Mouse (Mus musculus) gastrocnemius, adult 8-10 months (tissue): ENCODE results near the gene Akna. TPM values are rescaled to one million over a fixed set of nuclear protein-coding genes. Genes with fewer than 3 reads are reported as not detected.

ENCODE experiments used
- DNase-seq, 2 experiments: peaks; one replicate each; pipeline ENCODE4 v3.0.0; 2022; ENCODE audit warnings: low spot score in 2 of 2
- total RNA-seq, 4 experiments: library from RNA; stranded (reverse); gene quantifications; 2 replicates each; pipeline ENCODE4 v1.2.4; 2022

The Akna gene
- total RNA-seq, 4 experiments from 2014 or later = 0.68 to 1.4 (median 0.96) TPM

- DNase-seq = no peak
Measured at GRCm38 (mm10) chr4:63384262-63384661, 18.9 kb downstream of the Akna start.

- DNase-seq = no peak
Measured at GRCm38 (mm10) chr4:63383474-63383873, 19.7 kb downstream of the Akna start.

- no peak for DNase-seq
Measured at GRCm38 (mm10) chr4:63382676-63383369, 20.3 kb downstream of the Akna start.

GRCm38 (mm10) chr4:63377483-63377882 lies 25.7 kb downstream of the Akna start:
- DNase-seq = no peak

- peak; percentile 33 to 51 for DNase-seq
Measured at GRCm38 (mm10) chr4:63375367-63375766, 27.8 kb downstream of the Akna start.

DNA sequence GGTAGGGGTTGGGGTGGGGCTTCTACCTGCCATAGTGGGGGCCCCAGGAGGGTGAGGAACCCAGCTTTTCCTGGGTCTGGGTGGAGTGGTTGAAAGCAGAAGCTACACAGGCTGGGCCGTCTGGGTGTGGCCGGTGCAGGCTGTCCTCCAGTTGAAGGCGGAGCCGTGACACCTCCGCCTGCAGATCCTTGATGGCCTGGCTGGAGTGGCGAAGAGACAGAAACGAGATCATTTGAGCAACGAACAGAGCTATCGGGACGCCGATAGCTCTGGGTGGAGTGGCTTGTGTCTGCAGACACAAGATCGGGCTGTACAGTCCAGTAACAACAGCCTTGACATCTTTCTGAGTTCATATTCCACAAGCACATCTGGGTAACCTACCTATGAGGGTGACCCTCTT lies 28.8 kb downstream of the Akna start:
- no peak for DNase-seq

GRCm38 (mm10) chr4:63373404-63373803 lies 29.8 kb downstream of the Akna start:
- no peak for DNase-seq

DNA sequence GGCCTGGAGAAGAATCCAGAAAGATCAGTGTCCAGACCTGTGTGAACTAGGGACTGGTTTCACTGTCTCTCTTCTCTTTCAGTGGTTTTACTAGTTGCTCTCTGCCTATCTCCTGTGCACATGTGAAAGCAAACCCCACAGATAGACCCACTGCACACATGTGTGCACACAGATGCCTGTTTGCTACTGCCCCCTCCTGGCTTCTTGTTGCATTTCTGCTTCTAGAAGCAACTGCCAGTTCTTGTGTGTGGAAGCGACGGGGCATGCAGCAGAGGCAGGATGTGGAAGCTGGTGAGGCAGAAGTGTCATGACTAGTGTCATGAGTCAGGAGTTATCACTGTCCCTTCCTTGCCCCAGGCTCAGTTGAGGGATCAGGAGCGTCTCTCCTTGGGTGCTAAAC lies 31.3 kb downstream of the Akna start:
- no peak for DNase-seq

DNA sequence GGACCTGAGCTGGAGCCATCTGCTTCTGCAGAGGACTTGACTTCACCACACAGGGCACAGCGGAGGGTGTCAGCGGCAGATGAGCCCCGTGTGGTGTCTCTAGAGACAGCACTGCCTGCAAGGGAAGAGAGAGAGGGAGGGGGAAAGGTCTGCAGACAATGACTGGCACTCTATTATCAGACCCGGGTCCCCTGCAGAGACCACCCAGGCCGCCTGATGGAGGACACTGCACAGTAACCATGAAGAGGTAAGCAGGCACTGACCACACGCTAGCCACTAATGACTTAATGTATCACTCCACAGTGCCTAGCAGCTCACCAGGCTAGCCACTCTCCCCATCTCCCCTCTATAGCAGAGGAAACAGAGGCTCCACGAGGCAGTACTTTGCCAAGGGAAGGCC lies 32.3 kb downstream of the Akna start:
- no peak for DNase-seq

DNA sequence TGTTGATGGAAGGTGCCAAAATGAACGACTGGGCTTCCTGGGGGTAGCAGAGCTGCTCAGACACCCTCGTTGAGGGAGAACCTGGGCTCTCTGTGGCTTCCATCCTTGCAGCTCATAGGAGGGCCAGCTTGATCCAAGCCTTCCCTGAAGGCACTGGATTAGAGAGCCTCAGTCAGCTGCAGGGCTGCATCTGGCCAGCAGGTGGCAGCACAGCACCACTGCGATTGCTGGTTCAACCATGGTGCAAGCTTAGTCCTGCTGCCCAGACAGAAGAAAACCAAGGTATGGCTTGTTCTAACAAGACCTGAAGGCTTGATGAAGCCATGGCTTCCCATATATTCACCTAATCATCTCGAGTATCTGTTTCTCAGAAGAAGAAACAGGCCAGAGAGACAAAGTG lies 34.6 kb downstream of the Akna start:
- peak; percentile 71 to 75 for DNase-seq

DNA sequence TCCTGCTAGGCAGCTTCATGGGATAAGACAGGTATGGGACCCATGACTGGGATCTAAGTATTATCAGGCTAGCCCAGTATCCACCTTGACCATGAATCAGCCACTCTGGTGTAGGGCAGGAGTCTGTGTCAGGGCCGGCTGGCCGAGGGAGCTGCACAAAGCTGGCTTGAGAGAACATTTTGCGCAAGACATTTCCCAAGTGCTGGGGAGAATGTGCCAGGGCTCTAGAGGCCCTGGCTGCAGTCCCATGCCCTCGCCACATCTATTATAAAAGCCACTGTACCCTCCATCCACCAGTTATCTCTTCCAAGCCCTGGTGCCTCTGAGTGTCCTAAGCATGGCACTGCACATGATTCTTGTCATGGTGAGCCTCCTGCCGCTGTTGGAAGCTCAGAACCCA lies 41.0 kb downstream of the Akna start, which contains the start of gene Orm2:
TSS of gene Orm2 (plus strand) at position 300 of the 400 bp plus-strand sequence.
- no peak for DNase-seq

DNA sequence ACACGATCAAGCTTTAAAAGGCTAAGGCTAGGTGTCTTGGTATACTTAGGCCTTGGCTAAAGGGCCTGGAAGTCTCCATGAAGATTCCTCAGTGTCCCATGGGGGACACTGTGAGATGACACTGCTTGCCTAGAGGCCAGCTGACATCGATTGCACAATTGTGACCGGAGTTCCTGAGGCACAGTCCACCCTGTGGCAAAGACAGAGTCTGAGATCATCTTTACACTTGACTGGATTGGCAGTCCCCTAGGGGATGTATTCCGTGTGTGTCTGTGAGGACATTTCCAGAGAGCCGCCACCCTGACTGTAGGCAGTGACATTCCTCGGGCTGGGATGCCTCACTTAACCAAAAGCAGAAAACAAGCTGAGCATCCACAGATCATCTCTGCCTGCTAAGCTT lies 43.3 kb downstream of the Akna start:
- DNase-seq = no peak

DNA sequence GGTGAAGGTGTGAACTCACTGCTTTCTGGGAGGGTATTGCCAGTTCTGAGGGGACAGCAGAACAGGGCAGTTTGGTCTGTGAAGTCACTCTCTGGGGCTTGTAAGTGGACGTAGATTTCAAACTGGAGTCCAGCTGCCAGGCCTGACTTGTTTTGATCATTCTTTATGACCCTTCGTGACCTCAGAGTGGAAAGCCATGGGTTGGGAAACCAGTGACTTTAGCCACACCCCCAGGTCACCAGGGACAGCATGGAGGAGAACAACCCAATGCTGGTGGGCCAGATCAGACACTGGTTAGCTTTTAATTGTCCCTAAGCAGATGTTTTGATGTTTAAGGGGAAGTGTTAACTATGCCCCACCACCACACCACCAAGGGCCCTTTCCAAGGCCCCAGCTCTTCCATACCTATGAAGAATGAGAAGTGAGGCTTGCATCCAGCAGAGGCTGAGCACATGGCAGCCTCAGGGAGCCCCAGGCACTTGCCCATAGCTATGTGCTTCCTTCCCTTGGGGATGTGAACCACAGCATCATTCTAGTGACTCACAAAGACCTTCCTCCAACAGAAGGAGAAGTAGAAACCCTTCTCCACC lies 46.1 kb downstream of the Akna start:
- no peak for DNase-seq

DNA sequence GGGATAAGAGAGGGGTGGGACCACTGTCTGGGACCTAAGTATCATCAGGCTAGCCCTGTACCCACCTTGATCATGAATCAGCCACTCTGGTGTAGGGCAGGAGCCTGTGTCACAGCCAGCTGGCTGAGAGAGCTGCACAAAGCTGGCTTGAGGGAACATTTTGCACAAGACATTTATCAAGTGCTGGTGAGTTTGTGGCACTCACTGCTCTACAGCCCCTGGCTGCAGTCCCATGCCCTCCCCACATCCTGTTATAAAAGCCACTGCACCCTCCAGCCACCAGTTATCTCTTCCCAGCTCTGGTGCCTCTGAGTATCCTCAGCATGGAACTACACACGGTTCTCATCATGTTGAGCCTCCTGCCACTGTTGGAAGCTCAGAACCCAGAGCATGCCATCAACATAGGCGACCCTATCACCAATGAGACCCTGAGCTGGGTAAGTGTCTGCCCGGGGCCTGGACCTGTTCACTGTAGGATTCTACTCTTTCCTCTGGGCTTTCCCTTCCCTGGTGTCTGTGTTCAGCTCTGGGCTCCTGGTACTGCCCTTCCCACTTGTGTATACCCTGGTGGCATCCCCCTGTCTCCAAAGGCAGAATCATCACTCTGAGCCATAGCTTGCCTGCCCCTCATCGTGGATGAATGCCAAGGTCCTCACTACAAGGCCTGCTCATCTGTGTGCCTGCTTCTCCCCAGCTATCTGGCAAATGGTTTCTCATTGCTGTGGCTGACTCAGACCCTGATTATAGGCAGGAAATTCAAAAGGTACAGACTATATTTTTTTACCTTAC lies 47.1 kb downstream of the Akna start, which contains the start of gene Orm3:
TSS of gene Orm3 (plus strand) at position 286 of the 789 bp plus-strand sequence.
- no peak for DNase-seq

- no peak for DNase-seq
Measured at GRCm38 (mm10) chr4:63348524-63348923, 54.6 kb downstream of the Akna start.

GRCm38 (mm10) chr4:63346659-63347058 lies 56.5 kb downstream of the Akna start:
- DNase-seq = no peak

DNA sequence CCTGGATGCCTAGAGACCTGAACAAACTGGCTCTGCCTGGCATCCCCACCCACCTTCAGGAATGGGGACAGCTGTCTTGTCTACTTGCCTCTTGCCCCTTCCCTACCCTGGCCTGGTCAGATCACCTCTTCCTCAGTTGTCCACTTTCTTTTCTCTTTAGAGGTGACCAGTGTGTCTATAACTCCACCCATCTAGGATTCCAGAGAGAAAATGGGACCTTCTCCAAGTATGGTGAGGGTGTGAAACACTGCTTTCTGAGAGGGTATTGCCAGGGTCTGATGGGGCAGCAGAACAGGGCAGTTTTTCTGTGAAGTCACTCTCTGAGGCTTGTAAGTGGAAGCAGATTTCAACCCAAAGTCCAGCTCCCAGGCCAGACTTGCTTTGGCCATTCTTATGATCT lies 57.9 kb downstream of the Akna start:
- DNase-seq = no peak

DNA sequence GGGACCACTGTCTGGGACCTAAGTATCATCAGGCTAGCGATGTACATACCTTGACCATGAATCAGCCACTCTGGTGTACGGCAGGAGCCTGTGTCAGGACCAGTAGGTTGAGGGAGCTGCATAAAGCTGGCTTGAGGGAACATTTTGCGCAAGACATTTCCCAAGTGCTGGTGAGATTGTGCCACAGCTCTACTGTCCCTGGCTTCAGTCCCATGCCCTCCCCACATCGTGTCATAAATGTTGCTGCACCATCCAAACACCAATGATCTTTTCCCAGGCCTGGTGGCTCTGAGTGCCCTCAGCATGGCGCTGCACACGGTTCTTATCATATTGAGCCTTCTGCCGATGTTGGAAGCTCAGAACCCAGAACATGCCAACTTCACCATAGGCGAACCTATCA lies 58.9 kb downstream of the Akna start, which contains the start of gene Orm1:
TSS of gene Orm1 (plus strand) at position 266 of the 400 bp plus-strand sequence.
- DNase-seq = no peak

- no peak for DNase-seq
Measured at GRCm38 (mm10) chr4:63343608-63344007, 59.5 kb downstream of the Akna start.

GRCm38 (mm10) chr4:63342491-63342890 lies 60.7 kb downstream of the Akna start:
- no peak for DNase-seq

- DNase-seq = no peak
Measured at GRCm38 (mm10) chr4:63338414-63339076, 64.6 kb downstream of the Akna start.

GRCm38 (mm10) chr4:63333403-63333802 lies 69.8 kb downstream of the Akna start:
- DNase-seq = no peak
